Mouse (Mus musculus): ENCODE data around the gene 1700029I15Rik. TPM values are rescaled to one million over a fixed set of nuclear protein-coding genes. Genes with fewer than 3 reads are reported as not detected.

The 1700029I15Rik gene
- polyA plus RNA-seq, 1 experiment from 2014 or later, result 1.7 TPM

GRCm38 (mm10) chr2:92362571-92363228, 19.6 kb upstream of the 1700029I15Rik start:
- Histone ChIP-seq H3K27ac (ENCODE audit: poor library complexity, severe bottlenecking) (no peak overlapping the region), H3K4me2 (no peak overlapping the region), H3K9ac (no peak overlapping the region), H3K9me3 (replicated peaks) (no peaks in the 10 kb centered on the region), H3K36me3 (peaks cover 50% of the 10 kb centered on the region), H3K4me3 (no peak overlapping the region), H3K27me3 (replicated peaks) (peaks cover 10% of the 10 kb centered on the region; the same call in 1 of the 2 replicates), H3K4me1 (replicated peaks) (peaks cover 14% of the 10 kb centered on the region; the same call in 1 of the 2 replicates)
- 86% methylated on average over 6 of the region's 6 CpGs for WGBS
- no peak for ATAC-seq (ENCODE audit: insufficient number of reproducible peaks, low FRiP score)

GRCm38 (mm10) chr2:92364086-92364485, 18.3 kb upstream of the 1700029I15Rik start:
- no peak overlapping the region for H3K4me2 ChIP-seq
- no peak for ATAC-seq (ENCODE audit: insufficient number of reproducible peaks, low FRiP score)
- 87% methylated on average over 4 of the region's 4 CpGs for WGBS
- no peak overlapping the region for H3K27ac ChIP-seq (ENCODE audit: poor library complexity, severe bottlenecking)
- H3K9me3 ChIP-seq (replicated peaks), result no peaks in the 10 kb centered on the region
- H3K9ac ChIP-seq, result no peak overlapping the region
- H3K4me1 ChIP-seq (replicated peaks), result peaks cover 11% of the 10 kb centered on the region; the same call in 1 of the 2 replicates
- peaks cover 24% of the 10 kb centered on the region for H3K27me3 ChIP-seq (replicated peaks)
- H3K4me3 ChIP-seq, result no peak overlapping the region
- H3K36me3 ChIP-seq, result peaks cover 38% of the 10 kb centered on the region

- WGBS, result 84% methylated on average over 10 of the region's 10 CpGs
- no peak for ATAC-seq (ENCODE audit: insufficient number of reproducible peaks, low FRiP score)
- H3K9ac ChIP-seq, result no peak overlapping the region
- H3K4me1 ChIP-seq (replicated peaks), result peaks cover 11% of the 10 kb centered on the region
- H3K27ac ChIP-seq (ENCODE audit: poor library complexity, severe bottlenecking), result no peak overlapping the region
- peaks cover 23% of the 10 kb centered on the region for H3K36me3 ChIP-seq
- H3K4me2 ChIP-seq, result no peak overlapping the region
- H3K4me3 ChIP-seq, result no peak overlapping the region
- no peaks in the 10 kb centered on the region for H3K9me3 ChIP-seq (replicated peaks)
- peaks cover 39% of the 10 kb centered on the region for H3K27me3 ChIP-seq (replicated peaks)
Observed at GRCm38 (mm10) chr2:92365568-92365967, 16.8 kb upstream of the 1700029I15Rik start.

DNA sequence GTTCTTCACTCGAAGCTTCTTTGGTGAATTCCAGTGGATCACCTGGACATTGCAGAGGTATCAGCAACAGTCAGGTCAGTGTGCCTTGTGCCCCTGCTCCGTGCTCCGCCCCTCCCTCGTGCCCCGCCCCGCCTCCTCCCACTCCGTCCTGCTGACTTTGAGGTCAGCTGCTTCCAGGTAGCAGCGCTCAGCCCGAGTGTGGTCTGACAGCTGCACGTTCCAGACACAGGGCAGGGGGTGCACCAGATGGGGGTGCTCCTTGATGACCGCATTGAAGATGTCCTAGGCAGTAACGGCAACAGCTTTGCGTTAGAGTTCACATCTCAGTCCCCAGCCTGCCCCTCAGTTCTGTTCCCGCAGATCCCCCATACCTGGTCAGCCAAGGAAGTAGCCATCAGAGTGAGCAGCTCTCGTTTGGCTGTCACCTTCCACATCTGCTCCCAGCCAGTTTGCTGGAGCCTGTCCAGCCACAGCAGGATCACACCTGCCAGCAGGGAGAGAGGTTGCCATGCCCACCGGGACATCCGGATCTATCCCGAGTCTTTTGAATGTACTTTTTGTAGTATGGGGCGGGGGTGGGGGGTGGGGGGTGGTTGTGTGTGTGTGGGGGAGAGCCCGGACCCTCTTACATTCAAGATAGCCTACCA, 14.8 kb upstream of the 1700029I15Rik start:
- no peaks in the 10 kb centered on the region for H3K9me3 ChIP-seq (replicated peaks)
- no peak overlapping the region for H3K9ac ChIP-seq
- H3K4me1 ChIP-seq (replicated peaks), result peaks cover 26% of the 10 kb centered on the region
- peaks cover 16% of the 10 kb centered on the region for H3K36me3 ChIP-seq
- no peak for ATAC-seq (ENCODE audit: insufficient number of reproducible peaks, low FRiP score)
- H3K27ac ChIP-seq (ENCODE audit: poor library complexity, severe bottlenecking), result no peak overlapping the region
- H3K4me3 ChIP-seq, result no peak overlapping the region
- peaks cover 58% of the 10 kb centered on the region for H3K27me3 ChIP-seq (replicated peaks)
- 29% methylated on average over 20 of the region's 20 CpGs for WGBS
- no peak overlapping the region for H3K4me2 ChIP-seq

DNA sequence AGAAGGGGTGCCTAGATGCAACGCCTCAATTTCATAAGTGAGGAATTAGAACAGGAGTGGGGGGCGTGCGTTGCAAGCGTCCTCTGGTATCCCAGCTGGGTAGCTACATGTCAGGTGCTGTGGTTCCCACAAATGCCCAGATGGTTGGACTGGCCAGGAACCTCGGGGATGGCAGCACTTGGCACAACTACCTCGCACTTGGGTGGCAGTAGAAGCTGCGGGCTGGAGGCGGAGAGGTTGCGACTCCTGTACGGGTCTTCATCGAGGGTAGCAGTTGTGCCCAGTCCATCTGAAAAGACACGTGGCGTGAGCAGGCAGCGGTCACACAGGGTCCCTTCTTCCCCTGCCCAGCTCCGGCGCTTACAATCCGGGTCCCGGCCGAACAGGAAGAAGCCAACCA, 12.0 kb upstream of the 1700029I15Rik start:
- peak overlapping the region; percentile 49 for H3K4me3 ChIP-seq
- peak overlapping the region; percentile 61 for H3K9ac ChIP-seq
- H3K27me3 ChIP-seq (replicated peaks), result peaks cover 71% of the 10 kb centered on the region
- H3K36me3 ChIP-seq, result no peaks in the 10 kb centered on the region
- no peaks in the 10 kb centered on the region for H3K9me3 ChIP-seq (replicated peaks)
- peak overlapping the region; percentile 79 for H3K4me2 ChIP-seq
- H3K4me1 ChIP-seq (replicated peaks), result peaks cover 32% of the 10 kb centered on the region
- WGBS, result 11% methylated on average over 19 of the region's 19 CpGs
- no peak for ATAC-seq (ENCODE audit: insufficient number of reproducible peaks, low FRiP score)
- no peak overlapping the region for H3K27ac ChIP-seq (ENCODE audit: poor library complexity, severe bottlenecking)

DNA sequence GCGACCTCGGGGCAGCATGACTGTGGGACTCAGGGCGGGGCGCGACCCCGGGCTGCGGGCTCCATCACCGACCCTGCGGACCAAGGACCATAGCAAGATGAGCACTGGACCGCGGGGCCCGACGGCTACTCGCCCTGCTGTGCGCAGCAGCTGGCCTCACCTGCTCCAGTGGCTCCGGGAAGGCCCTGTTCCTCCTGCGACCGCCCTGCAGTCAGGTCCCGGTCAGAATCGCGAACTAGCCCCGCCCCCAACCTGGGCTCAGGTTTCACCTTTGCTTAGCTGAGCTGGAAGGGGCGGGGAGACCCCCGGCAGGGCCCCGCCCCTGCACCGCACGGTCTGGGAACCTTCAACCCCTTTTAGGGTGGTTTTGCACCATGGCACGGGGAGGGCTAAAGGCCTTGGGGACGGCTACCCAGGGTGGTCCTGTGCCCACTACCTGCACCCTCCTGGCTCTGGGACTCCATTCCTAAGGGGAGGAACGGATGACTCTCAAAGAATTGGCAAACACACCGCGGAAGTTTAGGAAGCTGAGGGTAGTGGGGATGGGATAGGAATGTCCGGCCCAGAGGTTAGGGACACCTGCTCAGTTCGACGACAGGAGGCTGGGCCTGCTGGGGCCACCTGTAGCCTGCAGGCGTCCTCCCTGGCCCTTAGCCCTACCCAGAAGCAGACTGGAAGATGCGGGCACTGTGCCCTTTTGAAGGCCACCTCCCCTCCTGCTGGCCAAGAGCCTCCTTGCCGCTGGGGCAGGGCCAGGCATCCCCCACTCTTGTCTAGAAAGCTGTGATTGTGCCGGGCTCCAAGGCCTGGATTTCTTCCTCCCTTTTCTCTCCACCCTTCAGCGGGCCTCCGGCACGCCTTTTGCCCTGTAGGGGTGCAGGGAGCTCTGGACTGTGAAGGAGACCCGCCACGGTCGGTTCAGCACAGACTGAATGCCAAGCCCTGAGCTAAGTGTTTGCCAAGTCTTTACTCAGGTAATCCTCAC, 11.2 kb upstream of the 1700029I15Rik start:
- Histone ChIP-seq H3K4me2 (peak overlapping the region; percentile 79), H3K36me3 (no peaks in the 10 kb centered on the region), H3K4me3 (peak overlapping the region; percentile 49), H3K4me1 (replicated peaks) (peaks cover 39% of the 10 kb centered on the region), H3K27me3 (replicated peaks) (peaks cover 71% of the 10 kb centered on the region), H3K27ac (ENCODE audit: poor library complexity, severe bottlenecking) (no peak overlapping the region), H3K9ac (peak overlapping the region; percentile 61), H3K9me3 (replicated peaks) (no peaks in the 10 kb centered on the region)
- ATAC-seq (ENCODE audit: insufficient number of reproducible peaks, low FRiP score), result no peak
- 3% methylated on average over 45 of the region's 45 CpGs for WGBS

GRCm38 (mm10) chr2:92371971-92372690, 10.2 kb upstream of the 1700029I15Rik start:
- Histone ChIP-seq H3K4me1 (replicated peaks) (peaks cover 43% of the 10 kb centered on the region), H3K9ac (no peak overlapping the region), H3K9me3 (replicated peaks) (no peaks in the 10 kb centered on the region), H3K4me3 (no peak overlapping the region), H3K4me2 (no peak overlapping the region), H3K27ac (ENCODE audit: poor library complexity, severe bottlenecking) (no peak overlapping the region), H3K36me3 (0 out of 2 replicates have a peak, but pooled peaks cover 1% of the 10 kb centered on the region), H3K27me3 (replicated peaks) (peaks cover 66% of the 10 kb centered on the region)
- 30% methylated on average over 10 of the region's 10 CpGs for WGBS
- no peak for ATAC-seq (ENCODE audit: insufficient number of reproducible peaks, low FRiP score)

GRCm38 (mm10) chr2:92372767-92373436, 9.4 kb upstream of the 1700029I15Rik start:
- peaks cover 58% of the 10 kb centered on the region for H3K27me3 ChIP-seq (replicated peaks)
- peaks cover 38% of the 10 kb centered on the region for H3K4me1 ChIP-seq (replicated peaks)
- no peak overlapping the region for H3K4me2 ChIP-seq

DNA sequence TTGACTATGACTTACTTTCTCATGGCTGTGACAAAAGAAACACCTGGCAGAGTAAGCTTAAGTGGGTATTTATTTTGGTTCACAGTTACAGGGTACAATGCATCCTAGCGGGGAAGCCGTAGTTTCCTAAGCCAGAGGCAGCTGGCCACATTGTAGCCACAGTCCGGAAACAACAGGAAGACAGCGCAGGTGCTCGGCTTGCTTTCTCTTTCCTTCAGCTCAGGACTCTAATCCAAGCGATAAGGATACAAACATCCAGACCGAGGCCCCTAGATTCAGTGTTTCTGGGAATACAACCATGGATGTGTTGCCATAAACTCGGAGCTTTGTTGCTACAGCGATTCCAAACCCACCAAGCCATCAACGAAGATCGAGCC, 8.9 kb upstream of the 1700029I15Rik start:
- Histone ChIP-seq H3K4me1 (replicated peaks) (peaks cover 38% of the 10 kb centered on the region), H3K27me3 (replicated peaks) (peaks cover 53% of the 10 kb centered on the region), H3K4me2 (no peak overlapping the region), H3K36me3 (peaks cover 10% of the 10 kb centered on the region), H3K9ac (no peak overlapping the region), H3K9me3 (replicated peaks) (no peaks in the 10 kb centered on the region), H3K4me3 (no peak overlapping the region), H3K27ac (ENCODE audit: poor library complexity, severe bottlenecking) (no peak overlapping the region)
- ATAC-seq (ENCODE audit: insufficient number of reproducible peaks, low FRiP score), result no peak
- 86% methylated on average over 11 of the region's 11 CpGs for WGBS

More at GRCm38 (mm10) chr2:92372767-92373436, 9.4 kb upstream of the 1700029I15Rik start:
- Histone ChIP-seq H3K9me3 (replicated peaks) (no peaks in the 10 kb centered on the region), H3K4me3 (no peak overlapping the region), H3K36me3 (peaks cover 5% of the 10 kb centered on the region), H3K27ac (ENCODE audit: poor library complexity, severe bottlenecking) (no peak overlapping the region), H3K9ac (no peak overlapping the region)
- ATAC-seq (ENCODE audit: insufficient number of reproducible peaks, low FRiP score), result no peak
- 61% methylated on average over 9 of the region's 9 CpGs for WGBS

DNA sequence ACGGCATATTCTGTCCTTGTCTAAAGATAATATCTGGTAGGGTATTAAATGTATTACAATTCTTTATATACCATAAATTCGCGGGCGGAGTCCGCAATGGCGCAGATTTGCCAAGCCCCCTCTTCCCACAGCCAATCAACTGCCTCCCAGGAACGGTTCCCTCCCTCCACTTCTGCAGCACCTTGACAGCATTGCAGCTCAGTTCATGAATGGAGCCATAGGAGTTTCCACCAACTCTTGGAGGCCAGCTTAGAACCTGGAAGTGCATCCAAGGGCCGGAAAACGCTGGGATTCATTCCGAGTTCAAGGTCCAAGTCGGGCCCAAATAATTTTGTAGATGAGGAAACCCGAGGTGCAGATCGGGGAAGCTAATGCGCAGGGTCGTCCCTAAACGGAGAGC, 7.8 kb upstream of the 1700029I15Rik start, which contains the start of the genes Pex16 and Large2:
Gene Pex16 (plus strand): TSS at position 163 of the 400 bp plus-strand sequence.
Gene Large2 (minus strand): TSS at position 356 of the 400 bp plus-strand sequence.
- H3K4me3 ChIP-seq, result peak within 1 kb of the TSS; percentile 83
- peaks cover 38% of the 10 kb centered on the region for H3K4me1 ChIP-seq (replicated peaks)
- H3K27me3 ChIP-seq (replicated peaks), result peaks cover 42% of the 10 kb centered on the region
- no peaks in the 10 kb centered on the region for H3K9me3 ChIP-seq (replicated peaks)
- ATAC-seq (ENCODE audit: insufficient number of reproducible peaks, low FRiP score), result peak; percentile 26; the same call in 1 of the 2 replicates
- peaks cover 21% of the 10 kb centered on the region for H3K36me3 ChIP-seq
- 1% methylated on average over 16 of the region's 16 CpGs for WGBS
- peak within 1 kb of the TSS; percentile 84 for H3K27ac ChIP-seq (ENCODE audit: poor library complexity, severe bottlenecking)
- peak within 1 kb of the TSS; percentile 85 for H3K9ac ChIP-seq
- peak within 1 kb of the TSS; percentile 97 for H3K4me2 ChIP-seq
